ENCODE assay signal across 1 mouse cellular context in genomic region chr13:21407341-21407740, GRCm38 (mm10).
TF ChIP-seq lines count a peak whose summit lies in the region.

No protein-coding gene starts in this region.

TF ChIP-seq in MEL, 35 proteins besides CTCF, POLR2A, EP300 and RAD21:
- TF ChIP-seq ZMIZ1 (IDR thresholded peaks at IDR 0.05; ENCODE audit: low read depth, low read length) = no peak
- no peak for TF ChIP-seq SIN3A (IDR thresholded peaks at IDR 0.05; ENCODE audit: low read length)
- no peak for TF ChIP-seq JUND (IDR thresholded peaks at IDR 0.05; ENCODE audit: low read depth, low read length)
- no peak for TF ChIP-seq ZC3H11A (IDR thresholded peaks at IDR 0.05; ENCODE audit: low read depth, low read length)
- TF ChIP-seq HCFC1 (IDR thresholded peaks at IDR 0.05; ENCODE audit: low read depth, low read length) = no peak
